Mouse (Mus musculus) urinary bladder, postnatal 14 days (tissue): ENCODE results near the gene Garnl3.

Experiments
- DNase-seq: peaks from one replicate; pipeline ENCODE4 v3.0.0; 2021; ENCODE audit warnings: low spot score

The Garnl3 gene

DNA sequence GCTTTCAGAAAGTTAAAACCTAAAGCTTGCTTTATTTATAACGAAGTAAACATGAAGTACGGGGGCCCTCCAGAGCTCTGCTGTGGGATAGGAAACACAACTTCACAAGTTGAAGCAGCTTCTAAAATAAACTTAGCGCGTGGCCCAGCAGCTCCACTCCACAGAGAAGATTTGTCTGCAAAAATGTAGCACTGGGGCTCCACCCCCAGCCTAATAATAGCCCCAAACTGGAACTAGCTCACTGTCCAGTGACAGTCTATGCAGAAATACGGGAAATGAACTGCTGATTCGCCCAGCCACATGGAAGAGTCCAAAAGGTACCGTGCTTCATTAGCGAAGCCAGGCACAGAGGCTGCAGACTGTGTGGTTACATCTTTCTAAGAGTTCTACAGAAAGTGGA, 162.1 kb downstream of the Garnl3 start:
- no peak for DNase-seq

DNA sequence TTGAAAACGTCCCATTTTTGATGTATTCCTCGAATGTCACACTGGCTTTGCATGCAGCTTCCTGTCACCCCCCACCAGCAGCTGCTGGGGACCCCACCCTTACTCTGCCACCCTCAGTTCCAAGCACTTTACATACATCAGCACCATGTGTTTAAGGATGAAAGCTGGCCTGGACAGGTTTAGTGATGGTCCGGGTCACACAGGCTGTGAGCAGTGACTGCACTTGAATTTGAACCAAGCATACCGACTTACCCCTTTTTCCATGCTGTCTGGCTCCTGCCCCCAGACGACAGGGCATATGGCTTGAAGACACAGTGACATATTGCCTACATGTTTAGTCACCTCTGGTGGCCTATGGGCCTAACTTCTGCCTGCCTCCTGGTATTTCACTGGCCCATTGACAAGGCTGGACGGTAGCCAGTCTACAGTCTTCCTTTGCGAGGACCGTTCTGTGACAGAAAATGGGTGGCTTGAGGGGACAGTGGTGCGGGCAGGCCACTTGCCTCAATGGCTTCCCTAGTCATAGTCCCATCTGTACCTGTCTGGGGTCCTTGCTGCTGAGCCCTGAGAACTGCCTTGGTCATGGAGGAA, 163.3 kb downstream of the Garnl3 start:
- DNase-seq = no peak

DNA sequence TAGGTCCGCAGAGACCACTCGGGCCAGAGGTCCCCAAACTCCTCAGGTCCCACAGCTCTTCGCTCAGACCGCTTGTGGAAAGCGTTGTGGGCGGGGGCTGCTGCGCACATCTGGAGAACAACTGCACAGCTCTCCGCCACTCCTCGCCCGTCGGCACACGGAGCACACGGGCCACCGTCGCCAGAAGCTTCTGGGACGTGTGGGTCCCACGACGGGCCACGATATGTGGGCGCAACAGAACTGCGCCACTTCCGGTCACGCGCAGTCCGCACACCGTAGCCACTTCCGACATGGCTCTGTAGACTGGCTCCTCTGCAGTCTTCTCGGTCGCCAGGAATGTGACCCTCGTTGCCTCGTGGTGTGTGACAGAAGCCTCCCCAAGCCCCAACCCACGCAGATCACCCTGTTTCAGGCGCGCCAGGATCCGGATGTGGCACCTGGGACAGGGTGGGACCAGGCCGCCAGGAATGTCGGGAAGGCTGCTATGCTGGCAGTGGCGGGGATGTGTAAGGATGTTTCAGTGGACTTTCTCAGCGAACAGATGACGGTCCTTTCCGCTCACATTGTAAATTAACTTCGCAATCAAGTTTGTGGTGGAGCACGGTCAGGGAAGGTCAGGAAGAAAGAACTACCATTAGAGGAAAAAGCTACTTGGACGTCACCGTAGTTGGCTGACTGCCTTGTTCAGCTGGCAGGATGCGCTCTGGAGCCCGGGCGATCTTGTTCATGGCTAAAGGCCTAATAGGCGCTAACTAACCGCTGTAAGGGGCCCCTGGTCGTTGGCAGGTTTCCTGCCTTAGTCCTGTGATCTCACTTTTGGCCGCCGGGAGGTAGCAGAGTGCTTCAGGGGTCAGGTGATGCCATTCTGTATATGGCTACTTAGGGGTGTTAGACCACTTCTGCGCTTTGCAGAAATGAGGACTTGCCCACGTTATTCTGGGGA, 164.5 kb downstream of the Garnl3 start:
- DNase-seq = peak; percentile 83

DNA sequence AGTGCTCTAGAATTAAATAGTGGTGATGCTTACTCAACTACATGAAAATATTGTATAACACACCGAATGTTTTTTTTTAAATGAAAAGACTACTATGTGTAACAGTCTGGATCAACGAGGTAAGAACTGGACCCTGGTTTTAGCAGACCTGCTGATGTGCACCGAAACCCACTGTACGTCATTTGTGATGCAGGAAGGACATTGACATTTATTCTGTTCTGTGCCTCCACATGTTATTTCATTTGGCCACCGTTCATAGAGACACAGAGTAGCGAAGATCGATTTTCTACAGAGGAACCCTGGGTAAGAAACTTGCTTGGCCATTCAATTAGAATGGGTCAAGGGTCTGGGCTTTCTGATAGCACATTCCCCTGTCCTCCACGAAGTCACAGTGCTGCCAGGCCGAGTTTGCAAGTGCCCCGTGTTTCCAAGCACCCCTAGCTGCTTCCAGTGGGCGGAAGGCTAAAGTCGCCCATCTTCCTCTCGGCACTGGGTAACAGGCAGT, 165.2 kb downstream of the Garnl3 start:
- DNase-seq = no peak

DNA sequence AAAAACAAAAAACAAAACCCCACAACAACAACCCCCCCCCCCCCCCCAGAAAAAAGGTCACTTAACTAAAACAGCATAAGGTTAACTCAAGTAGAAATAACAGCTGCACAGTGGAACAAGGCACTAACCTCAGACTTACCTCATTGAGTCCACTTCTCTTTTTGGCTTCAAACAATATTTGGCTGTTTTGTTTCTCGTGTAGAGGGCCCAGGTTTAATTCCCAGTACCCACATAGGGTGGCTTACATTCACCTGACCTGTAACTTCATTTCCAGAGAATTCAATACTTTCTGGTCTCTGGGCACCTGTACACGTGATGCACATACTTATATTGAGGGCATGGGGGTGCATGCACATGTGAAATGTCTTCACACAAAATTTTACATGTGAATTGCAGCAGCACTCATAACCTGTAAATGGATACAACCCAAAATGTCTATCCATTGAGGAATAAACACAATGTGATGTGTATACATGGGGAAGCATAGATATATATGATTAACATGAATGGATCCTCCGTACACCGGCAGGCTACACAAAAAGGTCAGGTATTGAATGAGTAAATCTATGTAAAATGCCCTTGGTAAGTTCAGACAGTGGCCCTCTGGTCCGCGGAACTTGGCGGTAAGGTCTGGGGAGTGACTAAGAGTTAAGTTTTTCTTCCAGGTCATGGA, 165.8 kb downstream of the Garnl3 start:
- no peak for DNase-seq

DNA sequence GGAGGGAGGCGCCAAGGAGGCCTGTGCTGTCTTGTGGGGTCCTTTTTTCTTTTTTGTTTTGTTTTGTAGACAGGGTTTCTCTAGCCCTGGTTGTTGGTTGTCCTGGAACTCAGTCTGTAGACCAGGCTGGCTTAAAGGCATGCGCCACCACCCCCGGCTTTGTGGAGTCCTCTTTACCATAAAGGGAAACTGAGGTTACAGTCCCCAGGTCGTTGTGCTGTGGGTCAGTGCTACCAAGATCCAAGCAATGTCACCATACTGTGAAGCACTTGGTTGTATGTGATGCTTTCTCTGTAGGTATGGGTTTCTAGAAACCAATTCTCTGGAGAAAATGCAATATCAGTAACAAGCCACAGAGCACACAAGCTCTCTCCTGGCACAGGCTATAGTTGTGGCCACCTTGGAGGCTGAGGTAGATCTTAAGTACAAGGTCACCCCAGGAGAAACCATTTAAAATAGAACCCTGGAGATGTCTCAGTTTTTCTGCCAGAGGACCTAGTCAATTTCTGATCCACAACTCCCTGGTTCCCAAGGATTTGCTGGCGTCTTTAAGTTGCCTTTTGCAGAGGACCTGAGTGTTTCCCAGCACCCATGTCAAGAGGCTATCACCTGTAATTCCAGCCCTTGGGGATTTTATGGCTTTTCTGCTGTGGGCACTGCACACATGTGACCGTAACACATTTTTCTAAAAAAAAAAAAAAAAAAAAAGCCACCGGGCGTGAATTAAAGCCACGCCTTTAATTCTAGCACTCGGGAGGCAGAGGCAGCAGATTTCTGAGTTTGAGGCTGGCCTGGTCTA, 166.6 kb downstream of the Garnl3 start:
- no peak for DNase-seq

DNA sequence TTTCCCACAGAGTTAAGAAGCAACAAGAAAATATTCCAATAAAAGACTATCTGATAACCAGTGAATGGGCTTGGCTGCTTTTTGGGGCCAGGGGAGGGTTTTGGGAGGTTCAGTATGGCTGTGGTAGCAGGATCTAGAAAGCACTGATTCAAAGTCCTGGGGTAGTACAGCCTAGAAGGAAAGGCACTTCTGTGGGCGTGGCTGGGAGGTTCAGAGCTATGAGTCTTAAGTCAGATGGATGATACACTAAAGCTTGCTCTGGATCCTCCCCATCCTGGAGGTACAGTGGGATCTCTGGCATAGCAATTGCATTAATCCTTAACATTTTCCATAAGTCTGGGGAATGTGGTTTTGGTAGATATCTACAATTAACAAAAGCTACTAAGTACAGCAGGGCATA, 167.5 kb downstream of the Garnl3 start:
- no peak for DNase-seq

DNA sequence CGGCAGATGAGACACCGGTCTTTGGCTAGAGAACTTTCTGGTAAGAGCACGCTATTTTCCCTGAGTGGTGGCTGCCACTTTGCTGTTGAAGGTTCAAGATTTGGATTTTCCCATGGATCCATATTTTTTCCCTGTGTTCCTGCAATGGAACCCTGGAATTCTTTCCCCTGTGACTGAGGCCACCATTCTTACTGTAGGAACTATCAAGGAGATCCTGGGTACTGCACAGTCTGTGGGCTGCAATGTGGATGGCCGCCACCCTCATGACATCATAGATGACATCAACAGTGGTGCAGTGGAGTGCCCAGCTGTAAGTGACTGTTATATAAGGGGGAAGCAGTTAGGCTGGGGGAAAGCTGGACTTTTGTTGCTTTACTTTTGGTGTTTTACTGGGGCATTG, 167.9 kb downstream of the Garnl3 start:
- no peak for DNase-seq

DNA sequence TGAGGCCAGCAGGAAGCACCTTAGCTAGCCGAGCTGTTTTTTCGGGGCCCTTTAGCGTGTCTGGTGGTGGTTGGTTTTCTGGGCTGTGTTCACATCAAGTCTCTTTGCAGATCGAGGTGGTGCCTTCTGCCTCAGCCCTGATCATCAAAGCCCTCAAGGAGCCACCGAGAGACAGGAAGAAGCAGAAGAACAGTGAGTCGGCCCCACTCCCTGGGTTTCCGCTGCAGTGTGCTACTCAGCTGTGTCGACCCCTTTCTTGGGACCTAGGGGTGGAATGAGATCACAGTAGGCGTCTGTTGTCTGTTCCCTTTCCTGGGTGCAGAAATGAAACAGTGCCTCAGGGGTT, 168.6 kb downstream of the Garnl3 start:
- DNase-seq = no peak

DNA sequence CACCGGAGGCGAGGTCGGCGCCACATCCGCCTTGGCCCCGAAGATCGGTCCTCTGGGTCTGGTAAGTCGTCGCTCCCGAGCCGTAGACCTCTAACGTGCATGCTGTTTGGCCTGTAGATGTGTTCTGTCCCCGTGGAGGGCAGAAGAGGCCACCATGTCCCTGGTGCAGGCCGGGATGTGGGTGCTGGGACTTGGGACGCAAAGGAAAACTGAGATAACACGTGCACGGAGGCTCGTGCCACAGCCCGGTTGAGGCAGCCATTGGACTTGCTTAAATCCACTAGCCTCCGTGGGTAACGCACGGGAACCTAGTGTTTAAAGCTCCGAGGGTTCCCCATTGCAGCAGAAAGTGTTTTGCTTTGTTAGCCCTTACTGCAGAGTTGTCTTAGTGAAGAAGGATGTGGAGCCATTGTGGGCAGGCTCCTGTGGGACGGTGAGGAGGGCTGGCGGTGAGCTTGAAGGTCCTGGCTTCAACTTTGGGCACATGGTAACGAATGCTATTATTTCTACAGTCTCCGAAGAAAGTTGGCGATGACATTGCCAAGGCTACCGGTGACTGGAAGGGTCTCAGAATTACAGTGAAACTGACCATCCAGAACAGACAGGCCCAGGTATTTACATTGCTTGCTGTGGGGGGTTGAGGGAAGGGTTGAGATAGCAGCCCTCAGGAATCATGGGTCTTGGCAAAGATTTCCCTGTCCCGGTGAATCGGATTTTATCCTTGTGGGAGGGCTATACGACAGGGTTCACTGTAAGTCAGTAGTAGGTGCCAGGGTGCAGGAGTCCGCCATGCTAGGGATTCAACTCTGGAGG, 169.2 kb downstream of the Garnl3 start:
- peak; percentile 28 for DNase-seq

DNA sequence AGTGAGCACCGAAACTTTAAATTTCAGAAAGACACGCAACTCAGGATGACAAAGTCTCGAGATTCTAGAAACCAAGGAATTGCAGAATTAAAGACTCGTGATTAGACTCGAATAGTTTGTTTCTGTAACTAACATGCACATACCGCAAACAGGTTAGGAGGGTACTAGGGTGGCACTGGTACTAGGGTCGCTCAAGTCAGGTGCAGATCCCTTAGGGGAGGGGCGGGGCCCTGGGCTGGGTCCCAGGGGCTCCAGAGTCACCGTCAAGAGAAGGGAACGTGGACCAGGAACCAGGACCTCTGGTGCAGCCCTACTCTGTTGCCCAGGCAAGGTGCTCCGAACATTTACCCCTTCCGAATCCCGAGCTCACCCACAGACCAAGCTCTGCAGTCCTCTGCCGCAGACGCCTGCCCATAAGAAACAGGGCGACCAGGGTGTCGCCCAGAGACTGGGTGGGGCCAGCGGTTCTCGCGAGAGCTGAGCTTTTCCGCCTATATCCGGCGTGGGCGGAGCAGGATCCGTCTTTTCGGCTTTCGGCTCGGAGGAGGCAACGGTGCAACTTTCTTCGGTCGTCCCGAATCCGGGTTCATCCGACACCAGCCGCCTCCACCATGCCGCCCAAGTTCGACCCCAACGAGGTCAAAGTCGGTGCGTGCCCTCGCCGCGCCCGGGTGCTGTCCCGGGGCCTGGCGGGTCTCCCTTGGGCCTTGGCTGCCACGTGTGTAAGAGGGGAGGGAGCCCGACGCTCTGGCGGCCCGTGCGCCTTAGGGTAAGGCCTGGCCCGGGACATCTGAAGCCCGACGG, 170.1 kb downstream of the Garnl3 start, which contains the start of the genes Rpl12 and Lrsam1:
Rpl12 (plus strand) TSS at position 368 of the 804 bp plus-strand sequence.
Lrsam1 (minus strand) TSS at position 423 of the 804 bp plus-strand sequence.
- peak; percentile 96 for DNase-seq

DNA sequence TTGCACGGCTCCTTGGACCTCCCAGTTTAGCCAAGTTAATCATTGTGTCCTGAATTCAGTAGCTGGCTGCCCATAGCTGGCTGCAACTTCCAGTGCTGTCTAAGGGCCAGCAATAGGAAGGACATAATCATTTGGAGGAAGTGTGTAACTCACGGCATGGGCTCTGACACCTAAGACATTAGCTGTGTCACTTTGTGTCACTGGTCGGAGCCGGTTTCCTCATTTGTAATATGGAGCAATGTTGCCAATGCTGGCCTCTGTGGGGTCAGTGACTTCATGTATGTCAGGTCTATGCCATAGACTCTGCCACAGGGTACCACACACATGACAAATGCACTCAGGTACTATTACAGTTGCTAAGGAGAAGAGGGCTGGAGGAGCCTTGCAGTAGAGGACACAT, 171.2 kb downstream of the Garnl3 start:
- no peak for DNase-seq

DNA sequence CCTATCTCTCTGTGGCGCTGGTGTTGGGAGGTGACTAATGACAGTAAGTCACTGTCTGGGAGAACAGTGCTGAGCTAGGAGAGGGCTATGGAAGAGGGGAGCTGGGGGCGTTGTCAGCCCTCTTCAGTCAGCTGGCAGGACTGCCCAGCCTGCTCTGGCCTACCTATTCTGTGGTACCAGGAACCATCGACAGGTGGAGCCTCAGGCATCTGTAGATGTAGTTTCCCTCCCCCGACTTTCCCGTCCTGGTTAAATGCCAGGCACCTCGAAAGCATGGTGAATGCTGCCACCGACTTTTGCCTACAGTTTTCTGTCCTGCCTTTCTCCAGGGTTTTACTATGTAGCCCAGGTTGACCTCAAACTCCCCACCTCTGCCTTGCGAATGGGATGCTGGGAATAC, 174.1 kb downstream of the Garnl3 start:
- DNase-seq = peak; percentile 32

DNA sequence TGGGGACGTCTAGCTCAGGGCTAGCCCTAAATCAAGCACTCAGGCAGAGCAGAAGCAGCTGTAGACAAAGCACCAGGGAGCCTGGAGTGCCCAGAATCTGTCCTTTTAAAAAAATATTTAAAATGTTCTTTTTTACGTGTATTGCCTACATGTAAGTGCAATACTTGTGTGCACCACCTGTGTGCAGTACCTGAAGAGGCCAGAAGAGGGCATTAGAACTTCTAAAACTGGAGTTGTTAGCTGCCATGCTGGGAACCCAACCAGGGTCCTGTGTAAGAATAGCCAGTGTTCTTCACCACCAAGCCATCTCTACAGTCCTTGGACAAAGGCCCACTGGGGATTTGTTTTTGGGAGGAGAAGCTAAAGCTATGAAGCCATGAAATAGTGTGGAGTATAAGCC, 176.9 kb downstream of the Garnl3 start:
- DNase-seq = no peak

DNA sequence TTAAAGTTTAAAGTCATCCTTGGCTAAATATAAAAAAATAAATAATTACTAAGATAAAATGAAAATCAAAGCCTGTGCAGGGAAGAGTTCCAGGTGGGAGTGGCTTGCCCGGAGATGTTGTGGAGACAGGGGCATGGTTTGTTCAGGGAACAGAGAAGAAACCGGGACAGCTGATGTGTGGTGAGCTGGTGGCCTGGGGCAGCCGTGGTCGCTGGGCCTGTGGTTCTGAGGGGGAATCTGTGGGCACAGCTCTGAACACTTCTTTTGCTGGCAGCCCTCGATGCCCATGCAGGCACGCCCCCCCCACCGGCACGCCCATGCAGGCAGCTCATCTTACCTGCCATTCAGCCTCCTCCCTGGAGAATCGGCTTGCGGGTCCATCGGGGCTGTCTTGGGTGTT, 184.0 kb downstream of the Garnl3 start:
- DNase-seq = no peak

DNA sequence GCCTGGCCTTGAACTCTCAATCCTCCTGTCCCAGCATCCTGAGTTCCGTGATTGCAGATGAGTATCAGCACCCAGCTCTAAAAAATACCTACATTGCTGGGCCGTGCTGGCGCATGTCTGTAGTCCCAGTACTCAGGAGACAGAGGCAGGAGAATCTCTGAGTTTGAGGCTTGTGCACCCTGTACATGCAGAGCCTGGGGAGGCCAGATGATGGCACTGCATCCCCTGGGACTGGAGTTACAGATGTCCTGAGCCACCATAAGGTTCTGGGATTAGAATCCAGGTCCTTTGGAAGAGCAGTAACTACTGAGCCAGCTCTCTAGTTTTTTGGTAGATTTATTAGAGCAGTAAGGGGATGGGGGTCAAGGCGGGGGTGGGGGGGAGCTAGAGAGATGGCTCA, 191.0 kb downstream of the Garnl3 start:
- no peak for DNase-seq

DNA sequence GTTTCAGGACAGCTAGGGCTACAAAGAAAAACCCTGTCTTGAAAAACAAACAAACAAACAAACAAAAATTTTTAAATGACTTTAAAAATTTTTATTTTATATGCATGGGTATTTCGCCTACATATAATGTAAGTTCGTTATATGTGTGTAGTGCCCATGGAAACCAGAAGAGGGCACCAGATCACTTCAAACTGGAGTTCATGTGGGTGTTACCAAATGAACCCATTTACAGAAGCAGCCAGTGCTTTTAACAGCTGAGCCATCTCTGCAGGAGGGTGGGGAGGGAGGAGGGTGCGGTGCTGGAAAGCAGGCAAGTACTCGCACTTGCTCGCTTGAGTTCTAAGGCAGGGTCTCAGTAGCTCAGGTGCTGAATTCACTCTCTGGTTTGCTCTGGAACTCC, 192.0 kb downstream of the Garnl3 start:
- DNase-seq = peak; percentile 52

DNA sequence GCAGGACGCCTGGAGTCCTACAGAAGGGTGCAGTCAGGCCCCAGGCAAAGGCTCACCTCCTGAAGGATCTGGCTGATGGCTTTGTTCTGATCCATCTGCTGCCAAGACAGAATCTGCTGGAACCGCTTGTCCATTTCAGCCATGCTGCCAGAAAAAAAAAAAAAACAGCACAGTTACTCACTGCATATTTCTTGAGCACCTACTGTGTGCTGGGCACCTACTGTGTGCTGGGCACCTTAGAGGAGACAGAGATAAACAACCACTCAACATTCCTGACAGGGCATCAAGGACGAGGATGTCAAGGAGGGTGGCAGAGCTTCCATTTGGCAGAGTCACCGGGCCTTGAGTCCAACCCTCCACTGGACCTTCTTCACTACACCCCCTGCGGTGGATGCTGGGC, 192.7 kb downstream of the Garnl3 start:
- no peak for DNase-seq
